11 mouse cellular contexts compared by ENCODE assay signal in genomic region chr16:87172395-87172794, GRCm38 (mm10).
"Had no signal": no experiment of that assay in that cellular context is flagged by ENCODE, and none has a peak within 500 bp of the region (broad histone marks: within the 10 kb centered on the region; RNA-seq: fewer than 3 reads in every experiment).

No protein-coding gene starts in this region.

- H3K9me3 ChIP-seq: limb, embryonic 12.5 days; stomach, embryonic 15.5 days had no signal

- DNase-seq: kidney, adult 11 months; kidney, adult 9 months; kidney, postnatal 4 days; liver; lung, adult 18-20 months; thymus, postnatal 4 days had no signal

- H3K36me3 ChIP-seq: limb, embryonic 12.5 days; stomach, embryonic 15.5 days had no signal

- H3K27ac ChIP-seq: kidney, postnatal 0 days; layer of hippocampus, adult 2 months; limb, embryonic 12.5 days; liver, embryonic 14.5 days; stomach, embryonic 15.5 days had no signal

- H3K4me2 ChIP-seq: limb, embryonic 12.5 days; stomach, embryonic 15.5 days had no signal

- H3K4me3 ChIP-seq: layer of hippocampus, adult 2 months; limb, embryonic 12.5 days; stomach, embryonic 15.5 days had no signal

- H3K9ac ChIP-seq: limb, embryonic 12.5 days; liver, embryonic 14.5 days; stomach, embryonic 15.5 days had no signal

- H3K4me1 ChIP-seq: limb, embryonic 12.5 days; stomach, embryonic 15.5 days had no signal

- H3K27me3 ChIP-seq: limb, embryonic 12.5 days; stomach, embryonic 15.5 days had no signal
